Mouse (Mus musculus) kidney, adult 2 months (tissue): Measurements from ENCODE around the gene Mtfmt.

Experiments used
- CTCF ChIP-seq: fragments of 200-500 bp; conservative IDR thresholded peaks from 2 replicates; pipeline ENCODE4 v1.5.1; 2011; ENCODE audit warnings: low read depth, mild to moderate bottlenecking, control low read depth, low read length, moderate library complexity, mixed read lengths; ENCODE audit not compliant: insufficient read depth, insufficient read length
- POLR2A ChIP-seq: fragments of 200-500 bp; IDR thresholded peaks from one replicate; pipeline ENCODE4 v1.6.1; 2011; ENCODE audit warnings: low read depth, low read length, control low read depth

DNA sequence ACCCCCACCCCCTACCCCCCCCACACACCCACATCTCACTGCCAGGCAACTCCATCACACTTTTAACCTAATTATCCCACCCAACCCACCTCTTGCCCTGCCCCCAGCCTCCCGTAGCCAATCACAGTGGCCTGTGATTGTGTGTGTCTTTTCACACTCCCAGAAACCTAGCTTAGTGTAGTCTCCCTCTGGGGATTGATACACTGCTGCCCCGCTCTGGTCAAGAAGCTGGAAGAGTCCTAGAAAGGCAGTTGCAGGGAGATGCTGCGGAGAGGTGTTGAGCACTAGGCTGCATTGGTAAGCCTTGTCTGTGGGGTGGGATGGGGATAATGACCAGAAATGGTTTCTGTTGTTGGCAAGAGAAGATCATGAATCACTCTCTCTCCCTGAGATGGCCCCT, 17.8 kb upstream of the Mtfmt start:
- TF ChIP-seq CTCF, result 0 out of 2 replicates have a peak, but pooled peaks have one; percentile 16
- no peak for TF ChIP-seq POLR2A
